Mouse (Mus musculus): ENCODE measurements around the gene Plcg1. TPM values are rescaled to one million over a fixed set of nuclear protein-coding genes. Genes with fewer than 3 reads are reported as not detected.

The Plcg1 gene
- polyA plus RNA-seq (2014; fragmentation: Nextera tagmentation; extraction: Ambion mirVana) = 83.7 and 98.5 TPM in 2 replicates

DNA sequence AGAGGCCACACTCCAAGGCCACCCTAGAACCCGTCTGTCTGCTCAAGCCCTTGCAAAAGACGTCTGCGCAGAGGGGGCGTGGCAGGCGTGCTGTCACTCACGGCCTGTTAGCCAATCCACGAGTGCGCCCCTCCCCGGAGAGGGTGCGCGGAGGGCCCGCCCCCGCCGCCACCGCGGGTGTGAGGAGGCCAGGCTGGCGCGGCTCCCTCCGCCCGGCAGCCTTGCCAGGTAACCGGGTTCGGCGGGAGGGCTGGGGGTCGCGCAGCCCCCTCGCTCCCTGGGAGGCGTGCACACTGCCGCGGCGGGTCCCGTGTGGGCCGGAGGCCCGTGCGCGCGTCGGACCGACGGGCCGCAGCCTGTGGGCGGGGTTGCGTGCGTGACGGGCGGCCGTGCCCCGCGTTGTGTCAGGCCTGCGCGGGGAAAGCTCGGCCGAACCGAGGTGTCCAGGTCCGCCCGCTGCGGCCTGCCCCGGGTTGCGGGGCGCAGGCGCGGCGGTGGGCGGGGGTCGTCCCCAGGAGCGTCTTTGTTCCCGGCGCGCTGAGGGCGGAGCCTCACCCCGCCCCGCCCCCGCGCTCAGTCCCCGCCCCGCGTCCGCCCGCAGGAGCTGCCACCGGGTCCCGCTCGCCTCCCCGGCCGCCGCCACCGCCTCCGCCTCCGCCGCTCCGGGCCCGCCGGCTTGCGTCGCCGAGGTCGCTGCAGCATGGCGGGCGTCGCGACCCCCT lies at the start of gene Plcg1:
Plcg1 (plus strand) TSS at position 184 of the 722 bp plus-strand sequence.
- DNase-seq (ENCODE audit: low spot score) = peak; percentile 97
- Histone ChIP-seq H3K36me3 (ENCODE audit: control insufficient read depth, insufficient read depth, low read length) (peaks cover 3% of the 10 kb centered on the region; the same call in 1 of the 2 replicates), H3K4me2 (ENCODE audit: low read depth, severe bottlenecking) (peak within 1 kb of the TSS; percentile 65), H3K9me3 (ENCODE audit: control insufficient read depth, low read length) (no peaks in the 10 kb centered on the region), H3K27ac (replicated peaks; ENCODE audit: low read depth, low read length) (peak within 1 kb of the TSS; percentile 93), H3K4me3 (ENCODE audit: low read depth, low read length) (peak within 1 kb of the TSS; percentile 85), H3K27me3 (ENCODE audit: control insufficient read depth, insufficient read depth, low read length) (no peaks in the 10 kb centered on the region), H3K4me1 (ENCODE audit: control insufficient read depth, insufficient read depth, low read length) (peaks cover 21% of the 10 kb centered on the region), H3K9ac (ENCODE audit: low read length) (peak within 1 kb of the TSS; percentile 99)
- ATAC-seq (ENCODE audit: insufficient number of reproducible peaks, low FRiP score, low TSS enrichment, low read depth) = peak; percentile 95
- WGBS = under 1% methylated on average over 78 of the region's 99 CpGs

DNA sequence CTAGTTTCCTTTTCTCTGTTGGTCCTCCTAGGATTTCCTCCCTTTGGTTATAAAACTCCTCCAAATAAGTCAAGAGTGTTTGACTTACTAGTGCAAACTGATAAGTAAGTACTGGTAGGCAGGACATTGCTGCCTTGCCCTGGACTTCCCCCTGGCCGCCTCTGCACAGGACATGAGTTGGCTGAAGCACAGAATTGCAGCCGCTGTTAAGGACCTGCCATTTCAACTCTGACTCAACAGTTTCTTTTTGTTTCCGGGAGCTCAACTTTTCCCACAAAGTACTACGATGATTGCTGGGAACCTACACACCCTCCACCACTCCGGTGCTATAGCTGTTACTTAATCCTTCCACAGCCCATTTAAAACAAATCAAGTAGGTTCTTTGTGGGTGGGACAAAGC lies 30.8 kb upstream of the Plcg1 start:
- no peak for ATAC-seq (ENCODE audit: insufficient number of reproducible peaks, low FRiP score, low TSS enrichment, low read depth)
- DNase-seq (ENCODE audit: low spot score) = no peak
- WGBS = 90% methylated on average over 5 of the region's 5 CpGs

DNA sequence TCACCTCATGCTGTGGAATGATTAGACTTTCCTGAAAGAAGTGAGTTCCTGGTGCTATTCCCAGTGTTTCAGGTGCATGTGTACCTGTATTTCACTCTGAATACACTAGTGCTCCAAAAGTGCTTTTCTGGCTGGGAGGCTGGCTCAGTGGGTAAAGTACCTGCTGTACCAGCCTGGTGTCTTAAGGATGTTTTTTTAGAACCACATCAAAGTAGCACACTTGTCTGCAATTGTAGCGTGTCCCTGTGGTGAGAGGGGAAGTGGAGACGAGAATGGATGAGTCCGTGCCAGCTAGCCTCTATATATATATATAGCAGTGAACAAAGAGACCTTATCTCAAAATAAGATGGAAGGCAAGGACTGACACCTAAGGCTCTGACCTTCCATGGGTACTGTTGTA lies 29.5 kb upstream of the Plcg1 start:
- Histone ChIP-seq H3K9me3 (ENCODE audit: control insufficient read depth, low read length) (no peaks in the 10 kb centered on the region), H3K36me3 (ENCODE audit: control insufficient read depth, insufficient read depth, low read length) (peaks cover 12% of the 10 kb centered on the region; the same call in 1 of the 2 replicates), H3K9ac (ENCODE audit: low read length) (no peak overlapping the region), H3K27me3 (ENCODE audit: control insufficient read depth, insufficient read depth, low read length) (no peaks in the 10 kb centered on the region), H3K27ac (replicated peaks; ENCODE audit: low read depth, low read length) (no peak overlapping the region), H3K4me1 (ENCODE audit: control insufficient read depth, insufficient read depth, low read length) (no peaks in the 10 kb centered on the region), H3K4me3 (ENCODE audit: low read depth, low read length) (no peak overlapping the region), H3K4me2 (ENCODE audit: low read depth, severe bottlenecking) (no peak overlapping the region)
- no peak for ATAC-seq (ENCODE audit: insufficient number of reproducible peaks, low FRiP score, low TSS enrichment, low read depth)
- no peak for DNase-seq (ENCODE audit: low spot score)
- 92% methylated on average over 3 of the region's 3 CpGs for WGBS

More for the DNA sequence above, 30.8 kb upstream of the Plcg1 start:
- Histone ChIP-seq H3K4me3 (ENCODE audit: low read depth, low read length) (no peak overlapping the region), H3K27ac (replicated peaks; ENCODE audit: low read depth, low read length) (no peak overlapping the region), H3K9ac (ENCODE audit: low read length) (no peak overlapping the region), H3K36me3 (ENCODE audit: control insufficient read depth, insufficient read depth, low read length) (peaks cover 12% of the 10 kb centered on the region; the same call in 1 of the 2 replicates), H3K27me3 (ENCODE audit: control insufficient read depth, insufficient read depth, low read length) (no peaks in the 10 kb centered on the region), H3K4me1 (ENCODE audit: control insufficient read depth, insufficient read depth, low read length) (no peaks in the 10 kb centered on the region), H3K9me3 (ENCODE audit: control insufficient read depth, low read length) (no peaks in the 10 kb centered on the region), H3K4me2 (ENCODE audit: low read depth, severe bottlenecking) (no peak overlapping the region)

- Histone ChIP-seq H3K36me3 (ENCODE audit: control insufficient read depth, insufficient read depth, low read length) (peaks cover 13% of the 10 kb centered on the region; the same call in 1 of the 2 replicates), H3K9ac (ENCODE audit: low read length) (no peak overlapping the region), H3K4me2 (ENCODE audit: low read depth, severe bottlenecking) (no peak overlapping the region), H3K4me1 (ENCODE audit: control insufficient read depth, insufficient read depth, low read length) (no peaks in the 10 kb centered on the region), H3K27ac (replicated peaks; ENCODE audit: low read depth, low read length) (no peak overlapping the region), H3K9me3 (ENCODE audit: control insufficient read depth, low read length) (no peaks in the 10 kb centered on the region), H3K4me3 (ENCODE audit: low read depth, low read length) (no peak overlapping the region), H3K27me3 (ENCODE audit: control insufficient read depth, insufficient read depth, low read length) (no peaks in the 10 kb centered on the region)
- no peak for ATAC-seq (ENCODE audit: insufficient number of reproducible peaks, low FRiP score, low TSS enrichment, low read depth)
- DNase-seq (ENCODE audit: low spot score) = no peak
Measured at GRCm38 (mm10) chr2:160702824-160703223, 28.3 kb upstream of the Plcg1 start.

- DNase-seq (ENCODE audit: low spot score) (no peak), ATAC-seq (ENCODE audit: insufficient number of reproducible peaks, low FRiP score, low TSS enrichment, low read depth) (no peak)
- H3K36me3 ChIP-seq (ENCODE audit: control insufficient read depth, insufficient read depth, low read length) = peaks cover 17% of the 10 kb centered on the region; the same call in 1 of the 2 replicates
- H3K4me3 ChIP-seq (ENCODE audit: low read depth, low read length) = no peak overlapping the region
- WGBS = 95% methylated on average over 3 of the region's 3 CpGs
- no peak overlapping the region for H3K27ac ChIP-seq (replicated peaks; ENCODE audit: low read depth, low read length)
- no peak overlapping the region for H3K9ac ChIP-seq (ENCODE audit: low read length)
- H3K27me3 ChIP-seq (ENCODE audit: control insufficient read depth, insufficient read depth, low read length) = no peaks in the 10 kb centered on the region
- H3K4me1 ChIP-seq (ENCODE audit: control insufficient read depth, insufficient read depth, low read length) = no peaks in the 10 kb centered on the region
- H3K9me3 ChIP-seq (ENCODE audit: control insufficient read depth, low read length) = no peaks in the 10 kb centered on the region
- no peak overlapping the region for H3K4me2 ChIP-seq (ENCODE audit: low read depth, severe bottlenecking)
Measured at GRCm38 (mm10) chr2:160707673-160708072, 23.4 kb upstream of the Plcg1 start.

DNA sequence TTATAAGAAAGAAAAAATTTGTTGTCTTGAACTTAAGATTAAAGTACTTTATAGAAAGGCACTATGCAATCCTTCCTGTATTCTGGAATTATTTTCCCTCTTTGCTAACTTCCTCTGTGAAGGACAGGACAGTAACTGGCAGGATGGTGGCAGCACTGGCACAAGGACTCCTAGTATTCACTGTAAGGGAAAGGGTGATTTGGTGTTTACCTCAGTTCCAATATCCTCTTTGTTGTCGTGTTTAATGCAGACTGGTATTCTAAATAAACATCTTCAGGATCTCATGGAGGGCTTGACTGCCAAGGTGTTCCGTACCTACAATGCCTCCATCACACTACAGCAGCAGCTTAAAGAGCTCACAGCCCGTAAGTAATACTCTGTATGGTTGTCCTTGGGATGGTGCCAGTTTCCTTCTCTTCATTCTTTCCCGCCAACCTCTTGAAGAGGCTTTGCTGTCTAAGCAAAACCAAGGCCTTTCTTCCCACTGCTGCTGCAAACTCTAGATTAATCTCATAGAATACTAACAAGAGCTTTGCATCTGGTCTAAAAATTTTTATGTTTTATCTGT lies 15.6 kb upstream of the Plcg1 start:
- Histone ChIP-seq H3K4me2 (ENCODE audit: low read depth, severe bottlenecking) (no peak overlapping the region), H3K4me3 (ENCODE audit: low read depth, low read length) (no peak overlapping the region), H3K9me3 (ENCODE audit: control insufficient read depth, low read length) (no peaks in the 10 kb centered on the region), H3K9ac (ENCODE audit: low read length) (no peak overlapping the region), H3K4me1 (ENCODE audit: control insufficient read depth, insufficient read depth, low read length) (no peaks in the 10 kb centered on the region), H3K27ac (replicated peaks; ENCODE audit: low read depth, low read length) (no peak overlapping the region), H3K27me3 (ENCODE audit: control insufficient read depth, insufficient read depth, low read length) (no peaks in the 10 kb centered on the region), H3K36me3 (ENCODE audit: control insufficient read depth, insufficient read depth, low read length) (peaks cover 28% of the 10 kb centered on the region; the same call in 1 of the 2 replicates)
- WGBS = 92% methylated on average over 4 of the region's 4 CpGs
- DNase-seq (ENCODE audit: low spot score) = peak; percentile 11
- ATAC-seq (ENCODE audit: insufficient number of reproducible peaks, low FRiP score, low TSS enrichment, low read depth) = no peak

DNA sequence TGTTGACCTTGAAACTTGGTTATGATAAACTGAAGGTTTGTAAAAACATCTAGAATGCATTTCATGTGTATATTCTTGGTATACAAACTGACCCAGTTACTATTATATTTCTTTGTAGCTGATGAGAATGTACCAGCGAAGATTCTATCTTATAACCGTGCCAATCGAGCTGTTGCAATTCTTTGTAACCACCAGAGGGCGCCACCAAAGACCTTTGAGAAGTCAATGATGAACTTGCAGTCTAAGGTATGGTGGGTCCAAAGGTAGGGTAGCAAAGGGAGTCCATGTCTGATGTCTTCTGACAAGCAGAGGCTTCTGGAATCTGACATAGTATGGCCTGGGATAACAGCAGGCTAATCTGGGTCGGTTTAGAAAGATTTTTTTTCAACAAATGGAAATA lies 13.8 kb upstream of the Plcg1 start:
- no peak overlapping the region for H3K9ac ChIP-seq (ENCODE audit: low read length)
- H3K27me3 ChIP-seq (ENCODE audit: control insufficient read depth, insufficient read depth, low read length) = no peaks in the 10 kb centered on the region
- no peak overlapping the region for H3K27ac ChIP-seq (replicated peaks; ENCODE audit: low read depth, low read length)
- H3K36me3 ChIP-seq (ENCODE audit: control insufficient read depth, insufficient read depth, low read length) = peaks cover 28% of the 10 kb centered on the region; the same call in 1 of the 2 replicates
- WGBS = 78% methylated on average over 5 of the region's 5 CpGs
- no peaks in the 10 kb centered on the region for H3K4me1 ChIP-seq (ENCODE audit: control insufficient read depth, insufficient read depth, low read length)
- ATAC-seq (ENCODE audit: insufficient number of reproducible peaks, low FRiP score, low TSS enrichment, low read depth) (no peak), DNase-seq (ENCODE audit: low spot score) (peak; percentile 61)
- no peak overlapping the region for H3K4me2 ChIP-seq (ENCODE audit: low read depth, severe bottlenecking)
- no peaks in the 10 kb centered on the region for H3K9me3 ChIP-seq (ENCODE audit: control insufficient read depth, low read length)
- no peak overlapping the region for H3K4me3 ChIP-seq (ENCODE audit: low read depth, low read length)

- H3K4me1 ChIP-seq (ENCODE audit: control insufficient read depth, insufficient read depth, low read length) = no peaks in the 10 kb centered on the region
- H3K36me3 ChIP-seq (ENCODE audit: control insufficient read depth, insufficient read depth, low read length) = peaks cover 25% of the 10 kb centered on the region; the same call in 1 of the 2 replicates
- no peak overlapping the region for H3K4me3 ChIP-seq (ENCODE audit: low read depth, low read length)
- no peak overlapping the region for H3K27ac ChIP-seq (replicated peaks; ENCODE audit: low read depth, low read length)
- no peak overlapping the region for H3K9ac ChIP-seq (ENCODE audit: low read length)
- no peak overlapping the region for H3K4me2 ChIP-seq (ENCODE audit: low read depth, severe bottlenecking)
- DNase-seq (ENCODE audit: low spot score) (peak; percentile 18), ATAC-seq (ENCODE audit: insufficient number of reproducible peaks, low FRiP score, low TSS enrichment, low read depth) (no peak)
- no peaks in the 10 kb centered on the region for H3K27me3 ChIP-seq (ENCODE audit: control insufficient read depth, insufficient read depth, low read length)
- 92% methylated on average over 3 of the region's 3 CpGs for WGBS
- H3K9me3 ChIP-seq (ENCODE audit: control insufficient read depth, low read length) = no peaks in the 10 kb centered on the region
Measured at GRCm38 (mm10) chr2:160718811-160719210, 12.3 kb upstream of the Plcg1 start.
